Mouse (Mus musculus) neural tube, embryonic 10.5 days (tissue): Measurements from ENCODE around the gene Hist2h3c1.
"Not testable (repeated sequence)": the region's sequence is repeated elsewhere in the genome, so short reads cannot be mapped to it uniquely, and the experiment has no call there.

Experiments
- DNase-seq: peaks from one replicate; pipeline ENCODE4 v3.0.0-alpha.2; 2017; ENCODE audit warnings: low spot score; ENCODE audit errors: extremely low spot score

Hist2h3c1 gene

GRCm38 (mm10) chr3:96234914-96235313, 11.6 kb upstream of the Hist2h3c1 start:
- DNase-seq: no peak

GRCm38 (mm10) chr3:96235836-96236235, 10.6 kb upstream of the Hist2h3c1 start:
- no peak for DNase-seq

GRCm38 (mm10) chr3:96236834-96237334, 9.6 kb upstream of the Hist2h3c1 start:
- no peak for DNase-seq

GRCm38 (mm10) chr3:96237335-96237903, 9.1 kb upstream of the Hist2h3c1 start:
- DNase-seq: peak; percentile 59

- no peak for DNase-seq
These were observed 8.5 kb upstream of the Hist2h3c1 start for GRCm38 (mm10) chr3:96237904-96238511.

GRCm38 (mm10) chr3:96238954-96239793, 7.3 kb upstream of the Hist2h3c1 start, which contains the start of gene Hist2h3c2:
TSS of gene Hist2h3c2 (minus strand) at chr3:96239127.
- not testable (repeated sequence) for DNase-seq

- DNase-seq: not testable (repeated sequence)
These were observed 6.3 kb upstream of the Hist2h3c1 start, which contains the start of gene Hist2h2aa2 for GRCm38 (mm10) chr3:96239949-96240798. TSS of gene Hist2h2aa2 (minus strand) at chr3:96240276.

- no peak for DNase-seq
These were observed 5.7 kb upstream of the Hist2h3c1 start for GRCm38 (mm10) chr3:96240799-96241197.

- no peak for DNase-seq
These were observed 2.4 kb upstream of the Hist2h3c1 start for GRCm38 (mm10) chr3:96243921-96244572.

- peak; percentile 79 for DNase-seq
These were observed 1.2 kb upstream of the Hist2h3c1 start, which contains the start of gene Hist2h2aa1 for GRCm38 (mm10) chr3:96245003-96245886. TSS of gene Hist2h2aa1 (plus strand) at chr3:96245497.

GRCm38 (mm10) chr3:96246018-96246417, 467 bp upstream of the Hist2h3c1 start:
- not testable (repeated sequence) for DNase-seq

GRCm38 (mm10) chr3:96247356-96248140, 1.1 kb downstream of the Hist2h3c1 start:
- no peak for DNase-seq

GRCm38 (mm10) chr3:96248141-96249033, 1.9 kb downstream of the Hist2h3c1 start:
- no peak for DNase-seq

- DNase-seq: no peak
These were observed 2.5 kb downstream of the Hist2h3c1 start for GRCm38 (mm10) chr3:96249034-96249345.

GRCm38 (mm10) chr3:96250890-96251289, 4.4 kb downstream of the Hist2h3c1 start:
- no peak for DNase-seq

- DNase-seq: no peak
These were observed 5.3 kb downstream of the Hist2h3c1 start for GRCm38 (mm10) chr3:96251787-96252186.

GRCm38 (mm10) chr3:96254683-96255355, 8.3 kb downstream of the Hist2h3c1 start:
- no peak for DNase-seq
